Mouse (Mus musculus): ENCODE data around the gene Fuk. TPM values are rescaled to one million over a fixed set of nuclear protein-coding genes. Genes with fewer than 3 reads are reported as not detected.

The Fuk gene
- total RNA-seq, 1 experiment, result 17.8 TPM

- in situ Hi-C loops (cut with MboI; ENCODE audit: low sequenced_read_pairs in 2 of 2, unreplicated experiment in 2 of 2), result loop anchor here (10.0 to 25.0 kb wide), 2 partner anchors 199 to 441 kb away; no protein-coding TSS in a partner anchor
- peak; percentile 20 for DNase-seq (ENCODE audit: low read depth, low spot score)
These were observed 56.4 kb downstream of the Fuk start for GRCm38 (mm10) chr8:110845821-110846404.

DNA sequence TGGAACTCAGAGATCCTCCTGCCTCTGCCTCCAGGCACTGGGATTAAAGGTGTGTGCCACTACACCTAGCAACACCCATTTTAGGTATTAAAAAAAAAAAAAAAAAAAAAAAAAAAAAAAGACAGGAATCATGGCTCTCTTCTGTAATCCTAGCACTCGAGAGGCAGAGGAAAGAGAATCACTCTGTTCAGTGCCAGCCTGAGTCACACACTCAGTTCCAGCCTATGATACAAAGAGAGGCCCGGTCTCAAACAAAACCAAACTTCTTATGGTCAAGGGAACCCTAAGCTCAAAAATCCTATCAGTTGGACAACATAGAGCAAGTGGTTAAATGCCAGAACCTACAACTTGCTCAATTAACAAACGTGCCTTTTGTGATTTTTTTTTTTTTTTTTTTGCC lies 57.3 kb downstream of the Fuk start:
- H3K27ac ChIP-seq (ENCODE audit: insufficient read depth, low read depth, low read length, poor library complexity, severe bottlenecking), result no peak overlapping the region
- peak overlapping the region; percentile 93 to 97; a peak in 3 of 4 replicates for H3K4me3 ChIP-seq (ENCODE audit: insufficient read depth in 1 of 2, low read depth in 1 of 2, low read length in 2 of 2, poor library complexity in 1 of 2, severe bottlenecking in 1 of 2)
- H3K9ac ChIP-seq (ENCODE audit: insufficient read depth, low read depth, low read length, poor library complexity, severe bottlenecking), result peak overlapping the region; percentile 25; the same call in 1 of the 2 replicates
- H3K4me1 ChIP-seq (ENCODE audit: control insufficient read depth in 2 of 2, insufficient read depth in 2 of 2, low read length in 2 of 2, poor library complexity in 1 of 2), result no peaks in the 10 kb centered on the region; a peak in 1 of 4 replicates
- in situ Hi-C loops (cut with MboI; ENCODE audit: low sequenced_read_pairs in 2 of 2, unreplicated experiment in 2 of 2), result loop anchor here (10.0 to 25.0 kb wide), 2 partner anchors 200 to 442 kb away; no protein-coding TSS in a partner anchor
- peaks cover 39% of the 10 kb centered on the region for H3K36me3 ChIP-seq (ENCODE audit: control insufficient read depth, insufficient read depth, low read length, poor library complexity, severe bottlenecking)
- TF ChIP-seq HCFC1 (IDR thresholded peaks at IDR 0.05; ENCODE audit: borderline replicate concordance, insufficient read depth, low read length), result no peak
- TF ChIP-seq ZNF384 (IDR thresholded peaks at IDR 0.05; ENCODE audit: low read depth, low read length), result peak; percentile 79
- no peaks in the 10 kb centered on the region for H3K9me3 ChIP-seq (ENCODE audit: control insufficient read depth, insufficient read depth, low read depth, low read length)
- DNase-seq (ENCODE audit: low read depth, low spot score), result no peak

More at GRCm38 (mm10) chr8:110845821-110846404, 56.4 kb downstream of the Fuk start:
- TF ChIP-seq CHD2 (IDR thresholded peaks at IDR 0.05; ENCODE audit: low read depth, low read length), result no peak
- TF ChIP-seq ZC3H11A (IDR thresholded peaks at IDR 0.05; ENCODE audit: borderline replicate concordance, low read depth, low read length), result no peak
- TF ChIP-seq HCFC1 (IDR thresholded peaks at IDR 0.05; ENCODE audit: borderline replicate concordance, insufficient read depth, low read length), result no peak
- TF ChIP-seq MAFK (IDR thresholded peaks at IDR 0.05; ENCODE audit: insufficient read depth, low read depth, low read length), result no peak
- no peak for TF ChIP-seq ZNF384 (IDR thresholded peaks at IDR 0.05; ENCODE audit: low read depth, low read length)
- Histone ChIP-seq H3K4me1 (ENCODE audit: control insufficient read depth in 2 of 2, insufficient read depth in 2 of 2, low read length in 2 of 2, poor library complexity in 1 of 2) (no peaks in the 10 kb centered on the region; a peak in 1 of 4 replicates), H3K27ac (ENCODE audit: insufficient read depth, low read depth, low read length, poor library complexity, severe bottlenecking) (peak overlapping the region; percentile 93), H3K4me3 (ENCODE audit: insufficient read depth in 1 of 2, low read depth in 1 of 2, low read length in 2 of 2, poor library complexity in 1 of 2, severe bottlenecking in 1 of 2) (peak overlapping the region; percentile 93 to 97), H3K9ac (ENCODE audit: insufficient read depth, low read depth, low read length, poor library complexity, severe bottlenecking) (peak overlapping the region; percentile 100), H3K9me3 (ENCODE audit: control insufficient read depth, insufficient read depth, low read depth, low read length) (no peaks in the 10 kb centered on the region), H3K36me3 (ENCODE audit: control insufficient read depth, insufficient read depth, low read length, poor library complexity, severe bottlenecking) (peaks cover 33% of the 10 kb centered on the region)

- Histone ChIP-seq H3K36me3 (ENCODE audit: control insufficient read depth, insufficient read depth, low read length, poor library complexity, severe bottlenecking) (peaks cover 52% of the 10 kb centered on the region), H3K27ac (ENCODE audit: insufficient read depth, low read depth, low read length, poor library complexity, severe bottlenecking) (no peak overlapping the region), H3K4me3 (ENCODE audit: insufficient read depth in 1 of 2, low read depth in 1 of 2, low read length in 2 of 2, poor library complexity in 1 of 2, severe bottlenecking in 1 of 2) (no peak overlapping the region), H3K4me1 (ENCODE audit: control insufficient read depth in 2 of 2, insufficient read depth in 2 of 2, low read length in 2 of 2, poor library complexity in 1 of 2) (no peaks in the 10 kb centered on the region; a peak in 1 of 4 replicates), H3K9me3 (ENCODE audit: control insufficient read depth, insufficient read depth, low read depth, low read length) (no peaks in the 10 kb centered on the region), H3K9ac (ENCODE audit: insufficient read depth, low read depth, low read length, poor library complexity, severe bottlenecking) (no peak overlapping the region)
- DNase-seq (ENCODE audit: low read depth, low spot score), result no peak
- TF ChIP-seq ZNF384 (IDR thresholded peaks at IDR 0.05; ENCODE audit: low read depth, low read length) (no peak), HCFC1 (IDR thresholded peaks at IDR 0.05; ENCODE audit: borderline replicate concordance, insufficient read depth, low read length) (no peak), CHD2 (IDR thresholded peaks at IDR 0.05; ENCODE audit: low read depth, low read length) (no peak), MAFK (IDR thresholded peaks at IDR 0.05; ENCODE audit: insufficient read depth, low read depth, low read length) (no peak), ZC3H11A (IDR thresholded peaks at IDR 0.05; ENCODE audit: borderline replicate concordance, low read depth, low read length) (no peak)
- in situ Hi-C loops (cut with MboI; ENCODE audit: low sequenced_read_pairs in 2 of 2, unreplicated experiment in 2 of 2), result loop anchor here (10.0 to 25.0 kb wide), 2 partner anchors 202 to 444 kb away; no protein-coding TSS in a partner anchor
These were observed 59.1 kb downstream of the Fuk start for GRCm38 (mm10) chr8:110843207-110843606.

DNA sequence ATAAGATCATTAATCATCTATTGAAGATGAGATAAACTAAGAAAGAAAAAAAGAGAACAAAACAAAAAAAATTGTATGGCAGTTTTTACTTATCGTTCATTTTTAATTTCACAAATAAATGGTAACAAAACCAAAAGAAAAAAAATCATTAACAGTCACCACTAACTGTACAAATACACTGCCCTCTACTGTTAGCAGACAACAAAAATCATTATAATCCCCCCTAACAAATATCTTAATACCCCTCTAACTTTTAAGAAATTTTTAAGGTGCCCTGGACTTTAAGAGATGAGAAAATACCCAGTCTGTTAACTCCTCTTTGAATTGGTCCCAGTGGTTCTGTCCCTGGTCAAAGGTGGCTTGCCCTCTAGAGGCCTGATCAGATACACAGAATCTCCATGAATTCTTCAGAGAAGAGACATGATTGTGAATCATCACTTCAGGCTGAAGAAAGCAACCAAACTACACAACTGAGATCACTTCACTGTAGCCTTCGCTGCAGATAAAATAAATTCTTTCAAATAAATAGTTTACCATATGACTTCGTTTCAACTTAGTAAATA lies 60.2 kb downstream of the Fuk start:
- no peak for TF ChIP-seq ZC3H11A (IDR thresholded peaks at IDR 0.05; ENCODE audit: borderline replicate concordance, low read depth, low read length)
- TF ChIP-seq ZNF384 (IDR thresholded peaks at IDR 0.05; ENCODE audit: low read depth, low read length), result no peak
- H3K4me3 ChIP-seq (ENCODE audit: insufficient read depth in 1 of 2, low read depth in 1 of 2, low read length in 2 of 2, poor library complexity in 1 of 2, severe bottlenecking in 1 of 2), result no peak overlapping the region
- no peak overlapping the region for H3K27ac ChIP-seq (ENCODE audit: insufficient read depth, low read depth, low read length, poor library complexity, severe bottlenecking)
- H3K4me1 ChIP-seq (ENCODE audit: control insufficient read depth in 2 of 2, insufficient read depth in 2 of 2, low read length in 2 of 2, poor library complexity in 1 of 2), result no peaks in the 10 kb centered on the region; a peak in 1 of 4 replicates
- H3K9me3 ChIP-seq (ENCODE audit: control insufficient read depth, insufficient read depth, low read depth, low read length), result no peaks in the 10 kb centered on the region
- DNase-seq (ENCODE audit: low read depth, low spot score), result no peak
- in situ Hi-C loops (cut with MboI; ENCODE audit: low sequenced_read_pairs in 2 of 2, unreplicated experiment in 2 of 2), result loop anchor here (10.0 to 25.0 kb wide), 2 partner anchors 203 to 445 kb away; no protein-coding TSS in a partner anchor
- peaks cover 61% of the 10 kb centered on the region for H3K36me3 ChIP-seq (ENCODE audit: control insufficient read depth, insufficient read depth, low read length, poor library complexity, severe bottlenecking)
- H3K9ac ChIP-seq (ENCODE audit: insufficient read depth, low read depth, low read length, poor library complexity, severe bottlenecking), result no peak overlapping the region

Other genes with a start within 250 kb of the Fuk start
- gene Mtss1l, start 181.0 kb downstream of the Fuk start, total RNA-seq (2012; rRNA removed), result 3.0 and 3.6 TPM in 2 replicates
- gene Il34, start 96.6 kb downstream of the Fuk start, total RNA-seq (2012; rRNA removed), result 4.6 and 5.4 TPM in 2 replicates
- 59.4 and 64.7 TPM in 2 replicates for gene Cog4, start 55.9 kb downstream of the Fuk start, total RNA-seq (2012; rRNA removed)
- 210 and 244 TPM in 2 replicates for gene Sf3b3, start 55.7 kb downstream of the Fuk start, total RNA-seq (2012; rRNA removed)
- 7.5 and 12.4 TPM in 2 replicates for gene St3gal2, start 17.4 kb upstream of the Fuk start, total RNA-seq (2012; rRNA removed)
- gene Ddx19a, start 95.3 kb upstream of the Fuk start, total RNA-seq (2012; rRNA removed), result 32.6 and 35.5 TPM in 2 replicates
- 25.3 and 30.2 TPM in 2 replicates for gene Ddx19b, start 129.3 kb upstream of the Fuk start, total RNA-seq (2012; rRNA removed)
- gene Aars, start 130.7 kb upstream of the Fuk start, total RNA-seq (2012; rRNA removed), result 211 and 247 TPM in 2 replicates
- 2.6 TPM in 1 of 2 replicates, not detected in the other for gene Exosc6, start 153.9 kb upstream of the Fuk start, total RNA-seq (2012; rRNA removed)
- 0.22 TPM in 1 of 2 replicates, not detected in the other for gene Clec18a, start 189.9 kb upstream of the Fuk start, total RNA-seq (2012; rRNA removed)
- gene Pdpr, start 192.1 kb upstream of the Fuk start, total RNA-seq (2012; rRNA removed), result 23.6 and 25.6 TPM in 2 replicates